Mouse (Mus musculus) thymus, adult 2 months (tissue): ENCODE results near the gene Cnih1.

Experiments
- CTCF ChIP-seq: fragments of 200-500 bp; IDR thresholded peaks from 2 replicates; pipeline ENCODE4 v1.5.1; 2012; ENCODE audit warnings: mild to moderate bottlenecking, control low read depth, low read length, moderate library complexity, borderline replicate concordance; ENCODE audit not compliant: control insufficient read depth, poor library complexity, insufficient read depth; ENCODE audit errors: extremely low read depth
- POLR2A ChIP-seq: fragments of 200-500 bp; IDR thresholded peaks from 2 replicates; pipeline ENCODE4 v1.6.1; 2012; ENCODE audit warnings: mild to moderate bottlenecking, low read length, control low read depth, moderate library complexity; ENCODE audit not compliant: control insufficient read depth, poor library complexity, insufficient read depth; ENCODE audit errors: extremely low read depth

DNA sequence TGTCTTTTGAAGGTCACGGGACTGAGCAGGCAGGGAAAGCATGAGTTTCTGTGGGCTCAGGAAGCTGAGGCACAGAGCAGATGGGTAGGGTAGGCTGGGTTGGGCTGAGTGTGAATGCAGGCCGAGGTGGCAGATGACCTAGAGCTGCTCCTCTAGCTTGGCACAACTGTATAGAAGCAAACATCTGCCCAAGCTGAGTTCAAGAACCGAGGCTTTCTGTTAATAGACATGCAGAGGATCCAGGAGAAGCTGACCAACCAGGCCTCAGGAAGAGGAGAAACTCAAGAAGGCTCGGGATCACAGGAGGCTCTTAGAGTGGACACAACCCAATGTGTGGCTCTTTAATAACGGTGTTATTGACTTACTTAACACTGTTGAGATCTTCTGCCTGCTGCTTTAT is 18.0 kb upstream of the Cnih1 start:
- no peak for TF ChIP-seq CTCF
- no peak for TF ChIP-seq POLR2A
